Mouse (Mus musculus) neutrophil, adult 5-6 weeks (primary cell): ENCODE data around the gene Ly86. TPM values are rescaled to one million over a fixed set of nuclear protein-coding genes. Genes with fewer than 3 reads are reported as not detected.

Experiments
- ATAC-seq: fragments of 151-379, 151-347 bp; 2 replicates; pipeline ENCODE4 v1.8.0; 2017; ENCODE audit warnings: mild to moderate bottlenecking, moderate TSS enrichment; ENCODE audit not compliant: insufficient number of reproducible peaks, poor library complexity, low FRiP score, severe bottlenecking; ENCODE audit errors: extremely low read depth
- total RNA-seq: library from RNA; stranded (forward); fragments of 200-1000 nt; gene quantifications from 2 replicates; pipeline ENCODE4 v1.2.3, GENCODE M21; 2017

Ly86 gene
- total RNA-seq, 1 experiment from 2014 or later, result 193 TPM

DNA sequence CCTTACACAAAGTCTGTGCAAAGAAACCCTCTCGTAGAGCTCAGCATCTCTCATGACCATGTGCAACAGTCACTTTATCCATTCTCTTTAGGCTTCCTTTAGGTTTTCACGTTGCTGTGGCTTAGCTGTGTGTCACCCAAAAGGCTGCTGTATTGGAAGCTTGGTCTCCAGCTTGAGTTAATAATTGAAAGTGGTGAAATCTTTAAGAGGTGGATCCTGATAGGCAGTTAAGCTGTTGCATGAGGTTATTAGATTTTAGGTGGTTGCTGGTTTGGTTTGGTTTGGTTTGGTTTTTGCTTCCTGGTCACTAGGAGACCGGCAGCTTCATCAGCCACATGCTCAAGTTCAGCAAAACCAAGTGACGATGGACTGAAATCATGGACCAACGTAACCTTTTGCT is 106.0 kb downstream of the Ly86 start:
- no peak for ATAC-seq

DNA sequence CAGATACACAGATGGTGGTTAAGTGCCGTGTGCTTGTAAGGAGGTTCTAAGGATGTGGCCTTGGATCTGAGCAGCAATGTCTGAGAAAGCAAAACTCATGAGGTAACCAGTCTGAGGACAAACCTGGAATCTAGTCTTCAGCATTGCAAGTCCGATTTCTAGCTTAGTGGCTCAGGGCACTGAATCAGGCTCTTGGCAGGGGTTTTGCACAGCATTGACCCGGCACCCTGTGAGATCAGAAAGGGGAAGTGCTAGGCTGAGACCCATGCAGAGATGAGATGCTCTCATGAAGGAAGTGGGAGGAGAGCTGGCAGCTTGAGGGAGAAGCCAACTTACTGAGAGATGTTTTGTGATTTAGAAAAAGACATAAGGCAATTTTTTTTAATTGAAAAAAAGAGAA is 106.5 kb downstream of the Ly86 start:
- ATAC-seq, result peak; percentile 56

GRCm38 (mm10) chr13:37452022-37452941 is 107.3 kb downstream of the Ly86 start:
- ATAC-seq, result peak; percentile 71

DNA sequence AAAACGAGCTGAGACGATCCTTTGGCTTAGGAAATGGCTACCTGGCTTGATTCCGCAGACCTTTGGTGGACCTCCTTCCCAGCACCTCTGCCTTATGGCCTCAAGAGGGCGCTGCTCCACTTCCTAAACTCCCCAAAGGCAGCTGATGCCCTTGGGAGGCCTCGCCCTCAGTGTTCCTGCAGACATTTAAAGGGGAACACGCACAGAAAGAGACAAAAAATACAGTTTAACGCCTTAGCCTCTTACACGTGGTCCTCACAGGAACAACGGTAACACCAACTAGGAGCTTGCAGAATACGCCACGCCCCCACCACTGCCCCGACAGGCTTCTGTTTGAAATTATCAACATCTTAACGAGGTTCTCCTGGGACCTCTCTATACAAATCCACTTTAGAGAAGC is 108.2 kb downstream of the Ly86 start:
- peak; percentile 66 for ATAC-seq

- ATAC-seq, result no peak
Observed at GRCm38 (mm10) chr13:37454356-37454755, 109.3 kb downstream of the Ly86 start.

GRCm38 (mm10) chr13:37455561-37455960 is 110.6 kb downstream of the Ly86 start:
- no peak for ATAC-seq

DNA sequence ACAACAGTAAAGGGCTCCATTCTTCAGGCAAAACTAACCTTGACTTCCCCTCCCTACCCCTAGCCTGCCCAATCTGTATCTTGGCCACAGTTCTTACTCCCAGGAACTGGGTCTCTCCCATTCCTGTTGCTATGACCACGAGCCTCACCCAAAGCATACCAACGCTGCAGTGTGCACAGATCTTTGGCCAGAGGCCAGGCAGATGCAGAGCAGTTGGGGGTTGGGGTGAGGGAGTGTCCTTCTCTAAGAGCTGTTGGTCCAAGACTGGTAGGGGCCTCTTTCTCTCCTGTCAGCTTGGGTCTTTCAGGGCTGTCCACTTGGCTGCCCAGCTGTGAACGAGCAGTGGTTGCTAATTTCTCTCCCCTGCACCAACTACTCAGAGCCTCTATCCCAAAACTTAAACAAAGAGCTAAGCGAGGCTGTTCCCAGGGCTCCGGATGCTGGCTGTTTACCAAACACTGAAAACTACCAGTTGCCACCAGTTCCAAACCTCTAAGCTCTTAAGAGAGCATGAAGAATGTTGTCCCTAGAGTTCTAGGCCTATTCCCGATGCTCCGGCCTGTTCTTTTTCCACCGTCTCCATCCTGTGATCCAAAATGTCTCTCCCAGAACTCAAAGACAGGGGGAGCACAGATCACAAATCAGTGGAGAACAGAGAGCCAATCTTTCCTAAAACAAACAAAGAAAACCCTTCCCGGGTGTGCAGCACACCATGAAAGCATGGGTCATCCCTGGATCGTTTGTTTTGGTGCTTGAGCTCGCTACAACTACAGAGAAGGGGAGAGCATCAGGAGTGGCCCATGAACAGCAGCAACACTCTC is 112.2 kb downstream of the Ly86 start:
- no peak for ATAC-seq

DNA sequence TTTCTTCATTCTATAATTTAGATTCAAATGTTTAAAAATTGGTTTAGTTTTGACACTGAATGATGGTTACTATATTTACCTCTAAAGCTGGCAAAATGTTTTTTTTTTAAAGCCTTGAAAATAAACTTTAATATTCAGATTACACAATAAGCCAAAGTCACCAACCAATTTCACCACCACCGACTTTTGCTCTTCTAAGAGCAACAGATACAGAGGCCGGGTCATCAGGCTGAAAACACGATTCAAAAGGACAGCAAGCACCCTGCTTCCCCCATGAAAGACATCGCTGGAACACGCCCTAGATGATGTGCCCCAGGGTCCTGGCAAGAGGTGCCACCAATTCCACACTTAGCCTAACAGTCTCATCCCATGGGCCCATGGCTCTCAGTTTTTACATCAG is 113.5 kb downstream of the Ly86 start:
- ATAC-seq, result no peak

DNA sequence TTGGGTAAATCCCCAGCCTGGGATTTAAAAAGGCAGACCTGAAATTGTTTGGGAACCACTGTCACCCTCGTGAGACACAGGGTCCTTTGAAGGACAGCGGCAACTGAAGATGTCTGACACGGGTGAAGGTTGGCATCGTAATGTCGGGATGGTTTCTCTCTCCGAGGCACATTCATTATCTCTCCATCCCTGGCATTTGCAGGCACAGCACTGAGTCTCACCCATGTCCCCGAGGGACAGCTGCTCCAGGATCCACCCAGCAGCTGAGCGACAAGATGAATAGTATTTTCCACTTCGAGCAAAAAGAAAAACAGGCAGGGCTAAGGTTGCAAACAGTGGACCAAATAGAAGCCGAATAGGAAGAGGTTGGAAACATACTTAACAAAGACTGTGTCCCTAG is 114.0 kb downstream of the Ly86 start:
- no peak for ATAC-seq

GRCm38 (mm10) chr13:37459957-37460930 is 115.2 kb downstream of the Ly86 start:
- no peak for ATAC-seq

GRCm38 (mm10) chr13:37462049-37462702 is 117.2 kb downstream of the Ly86 start:
- no peak for ATAC-seq

GRCm38 (mm10) chr13:37465710-37466109 is 120.7 kb downstream of the Ly86 start:
- ATAC-seq, result no peak

GRCm38 (mm10) chr13:37467795-37468194 is 122.8 kb downstream of the Ly86 start:
- peak; percentile 45; the same call in 1 of the 2 replicates for ATAC-seq
